Mouse (Mus musculus): ENCODE measurements around the gene Ttc8.

DNA sequence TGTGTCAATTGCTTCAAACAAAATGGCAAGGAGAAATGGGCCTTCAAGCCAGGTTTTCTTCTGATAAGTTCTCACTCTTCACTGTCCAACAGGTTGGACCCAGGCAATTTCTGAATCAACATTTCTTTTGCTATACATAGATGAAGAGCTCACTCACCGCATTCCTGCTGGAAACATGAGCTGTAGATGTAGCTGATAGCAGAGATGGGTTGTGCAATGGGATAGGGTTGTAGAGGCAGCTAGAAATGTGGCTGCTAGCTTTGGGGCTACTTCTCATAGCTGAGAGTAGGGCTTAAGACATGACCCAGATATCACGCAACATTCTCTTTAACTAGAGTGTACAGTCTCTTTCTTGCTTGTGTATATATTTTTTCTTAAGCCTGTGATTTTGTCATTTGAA, 84.4 kb downstream of the Ttc8 start:
- no peak for TF ChIP-seq CTCF (conservative IDR thresholded peaks at IDR 0.05; ENCODE audit: insufficient read depth, insufficient read length, low read depth, low read length)
- TF ChIP-seq POLR2A (IDR thresholded peaks at IDR 0.05; ENCODE audit: low read depth, low read length) = no peak

Measured in kidney, adult 2 months (tissue).